Comparison of ENCODE assay signal across 11 mouse cellular contexts in genomic region chr17:56722441-56722840, GRCm38 (mm10). TPM values are rescaled to one million over a fixed set of nuclear protein-coding genes. Genes with fewer than 3 reads are reported as not detected.
DNase-seq lines count a peak whose midpoint lies in the region; ATAC-seq lines count a peak whose summit lies in the region.
"Had no signal": no experiment of that assay in that cellular context is flagged by ENCODE, and none has a peak within 500 bp of the region (broad histone marks: within the 10 kb centered on the region; RNA-seq: fewer than 3 reads in every experiment).

No protein-coding gene starts in this region.

- H3K9ac ChIP-seq in limb, embryonic 12.5 days (replicated peaks) = peak overlapping the region; percentile 13; the same call in 1 of the 2 replicates

- no peak overlapping the region for H3K4me2 ChIP-seq in limb, embryonic 12.5 days

- peak; percentile 48 for DNase-seq in embryo, embryonic 10 days (ENCODE audit: low spot score)
- no peak for DNase-seq in embryo, embryonic 9.5 days (ENCODE audit: extremely low spot score)
- peak; percentile 60 for DNase-seq in MN1 (ENCODE audit: low spot score)
- peak; percentile 41 for DNase-seq in kidney, adult 18-20 months
- no peak for DNase-seq in natural killer cell, adult 2 months (ENCODE audit: low spot score in 2 of 2)
- no peak for DNase-seq in right cerebral cortex, postnatal 10 days (ENCODE audit: low spot score in 2 of 2)
- DNase-seq in cerebellum, adult 9-10 months = no peak
- DNase-seq: cerebellum, postnatal 10 days; thymus, postnatal 14 days had no signal

- H3K36me3 ChIP-seq in limb, embryonic 12.5 days = peaks cover 45% of the 10 kb centered on the region

- H3K4me1 ChIP-seq in limb, embryonic 12.5 days (replicated peaks) = peaks cover 51% of the 10 kb centered on the region

- H3K27ac ChIP-seq in limb, embryonic 12.5 days = peak overlapping the region; percentile 70

- no peaks in the 10 kb centered on the region for H3K9me3 ChIP-seq in limb, embryonic 12.5 days

- no peaks in the 10 kb centered on the region for H3K27me3 ChIP-seq in limb, embryonic 12.5 days

- H3K4me3 ChIP-seq in limb, embryonic 12.5 days (replicated peaks) = no peak overlapping the region
- H3K4me3 ChIP-seq: erythroblast, embryonic 14.5 days had no signal

- 23% methylated on average over 5 of the region's 5 CpGs for WGBS in limb, embryonic 12.5 days

- ATAC-seq in limb, embryonic 12.5 days (ENCODE audit: insufficient number of reproducible peaks, insufficient read depth, low FRiP score, low TSS enrichment, low read depth) = no peak

RNA-seq across cellular contexts. Expression of gene Vmac, which starts 4.6 kb away (rescaled TPM):
- polyA plus RNA-seq in limb, embryonic 12.5 days (2016; fragmentation: Nextera tagmentation; extraction: Ambion mirVana) = 16.5 and 23.1 TPM in 2 replicates

RNA-seq across cellular contexts. Expression of gene Ndufa11, which starts 4.9 kb away (rescaled TPM):
- polyA plus RNA-seq in limb, embryonic 12.5 days (2016; fragmentation: Nextera tagmentation; extraction: Ambion mirVana) = 410 and 419 TPM in 2 replicates

RNA-seq across cellular contexts. Expression of gene Nrtn, which starts 34.9 kb away (rescaled TPM):
- polyA plus RNA-seq in limb, embryonic 12.5 days (2016; fragmentation: Nextera tagmentation; extraction: Ambion mirVana) = 18.9 and 19.6 TPM in 2 replicates

RNA-seq across cellular contexts. Expression of gene Dus3l, which starts 42.1 kb away (rescaled TPM):
- polyA plus RNA-seq in limb, embryonic 12.5 days (2016; fragmentation: Nextera tagmentation; extraction: Ambion mirVana) = 42.0 and 46.7 TPM in 2 replicates

RNA-seq across cellular contexts. Expression of gene Prr22, which starts 47.6 kb away (rescaled TPM):
- polyA plus RNA-seq in limb, embryonic 12.5 days (2016; fragmentation: Nextera tagmentation; extraction: Ambion mirVana) = 0.69 and 1.3 TPM in 2 replicates

Comparison
In these comparisons a context has a peak if more than half of its experiments do, and no peak if none do; other contexts are left out.
1. DNase-seq: peak in embryo, embryonic 10 days (single experiment), MN1 (single experiment) and kidney, adult 18-20 months (single experiment); none in embryo, embryonic 9.5 days (single experiment), natural killer cell, adult 2 months (0 of 2), right cerebral cortex, postnatal 10 days (0 of 2) and cerebellum, adult 9-10 months (single experiment).